Mouse (Mus musculus): ENCODE measurements around the gene Pa2g4. TPM values are rescaled to one million over a fixed set of nuclear protein-coding genes. Genes with fewer than 3 reads are reported as not detected.

The Pa2g4 gene
- total RNA-seq, 2 experiments from 2014 or later: 51.7 to 58.0 TPM

DNA sequence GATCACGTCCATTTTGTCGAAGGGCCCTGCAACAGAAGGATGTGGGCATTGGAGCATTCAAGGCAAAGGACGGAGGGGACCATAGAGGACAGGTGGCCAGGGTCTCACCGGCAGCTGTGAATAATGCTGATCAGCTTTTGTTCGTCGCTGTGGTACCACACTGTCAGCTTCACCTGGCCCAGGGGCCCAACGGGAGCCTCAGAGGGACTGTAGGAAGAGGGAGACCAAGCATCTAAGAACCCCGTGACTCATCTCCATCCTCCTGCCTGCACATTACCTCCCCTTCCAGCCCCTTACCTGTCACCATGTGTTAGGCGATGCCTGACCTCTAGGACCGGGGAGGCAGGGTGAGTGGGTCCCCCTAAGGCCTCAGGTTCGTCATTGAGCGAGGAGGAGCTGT, 54.0 kb downstream of the Pa2g4 start:
- Histone ChIP-seq H3K4me3 (no peak overlapping the region), H3K27ac (no peak overlapping the region)
- intact Hi-C loops (cut with DNase I): no loop called here
- DNase-seq (ENCODE audit: extremely low spot score in 1 of 2, low spot score in 2 of 2): no peak
- no peak for TF ChIP-seq CTCF (IDR thresholded peaks at IDR 0.05)

DNA sequence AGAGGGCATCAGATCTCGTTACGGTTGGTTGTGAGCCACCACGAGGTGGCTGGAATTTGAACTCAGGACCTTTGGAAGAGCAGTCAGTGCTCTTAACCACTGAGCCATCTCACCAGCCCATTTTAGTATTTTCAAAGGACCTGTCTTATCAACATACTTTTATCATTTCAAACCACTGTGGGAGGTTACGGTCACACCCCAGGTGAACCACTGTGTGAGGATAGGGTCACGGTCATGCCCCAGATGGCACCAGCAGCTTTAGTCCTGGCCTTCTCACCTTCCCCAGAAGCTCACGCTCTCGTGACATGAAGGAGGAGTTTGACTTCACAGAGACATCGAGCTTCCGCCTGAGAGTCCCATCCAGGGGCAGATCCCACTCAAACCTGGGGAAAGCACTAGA, 54.6 kb downstream of the Pa2g4 start:
- intact Hi-C loops (cut with DNase I): no loop called here
- TF ChIP-seq CTCF (IDR thresholded peaks at IDR 0.05): no peak

DNA sequence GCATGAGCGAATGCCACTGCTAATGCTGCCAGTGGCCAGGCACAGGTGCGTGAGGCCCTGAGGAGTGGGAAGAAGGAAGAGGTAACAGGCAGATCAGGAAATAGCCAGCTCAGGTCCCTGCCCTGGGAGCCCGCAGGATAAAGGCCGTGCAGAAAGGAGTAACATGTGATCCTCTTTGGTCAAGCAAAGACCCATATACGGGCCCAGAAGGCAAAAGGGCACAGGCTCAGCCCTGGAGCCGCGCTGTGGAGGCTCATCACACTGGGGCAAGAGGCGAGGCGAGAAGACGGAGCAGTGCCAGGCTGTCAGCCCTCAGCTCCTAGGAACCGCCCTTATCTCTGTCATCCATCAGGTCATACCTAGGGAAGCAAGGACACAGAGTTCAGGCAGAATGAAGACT, 55.5 kb downstream of the Pa2g4 start:
- DNase-seq (ENCODE audit: extremely low spot score in 1 of 2, low spot score in 2 of 2): no peak
- Histone ChIP-seq H3K27ac (no peak overlapping the region), H3K4me3 (no peak overlapping the region)
- intact Hi-C loops (cut with DNase I): no loop called here
- TF ChIP-seq CTCF (IDR thresholded peaks at IDR 0.05): no peak

More for the DNA sequence above, 54.6 kb downstream of the Pa2g4 start:
- no peak overlapping the region for H3K27ac ChIP-seq
- no peak overlapping the region for H3K4me3 ChIP-seq
- DNase-seq (ENCODE audit: extremely low spot score in 1 of 2, low spot score in 2 of 2): no peak

DNA sequence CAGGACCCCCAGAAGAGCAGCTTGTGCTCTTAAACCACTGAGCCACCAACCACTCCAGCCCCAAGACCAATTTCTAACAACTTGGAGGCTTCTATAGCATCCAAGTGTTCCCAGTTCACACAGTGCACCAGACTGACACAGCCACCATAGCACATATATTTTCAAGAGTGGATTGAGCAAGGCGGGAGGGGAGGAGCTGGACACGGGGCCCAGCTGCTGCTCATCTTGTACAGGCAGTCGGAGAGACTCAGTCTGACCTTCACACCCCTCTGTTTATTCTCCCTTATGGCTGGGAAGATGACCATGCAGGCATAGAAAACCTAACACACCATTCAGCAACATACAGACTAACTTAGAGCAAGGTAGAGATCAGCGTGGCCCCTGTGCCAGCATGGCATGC, 56.0 kb downstream of the Pa2g4 start:
- Histone ChIP-seq H3K4me3 (no peak overlapping the region), H3K27ac (no peak overlapping the region)
- DNase-seq (ENCODE audit: extremely low spot score in 1 of 2, low spot score in 2 of 2): no peak
- intact Hi-C loops (cut with DNase I): no loop called here
- TF ChIP-seq CTCF (IDR thresholded peaks at IDR 0.05): no peak

DNA sequence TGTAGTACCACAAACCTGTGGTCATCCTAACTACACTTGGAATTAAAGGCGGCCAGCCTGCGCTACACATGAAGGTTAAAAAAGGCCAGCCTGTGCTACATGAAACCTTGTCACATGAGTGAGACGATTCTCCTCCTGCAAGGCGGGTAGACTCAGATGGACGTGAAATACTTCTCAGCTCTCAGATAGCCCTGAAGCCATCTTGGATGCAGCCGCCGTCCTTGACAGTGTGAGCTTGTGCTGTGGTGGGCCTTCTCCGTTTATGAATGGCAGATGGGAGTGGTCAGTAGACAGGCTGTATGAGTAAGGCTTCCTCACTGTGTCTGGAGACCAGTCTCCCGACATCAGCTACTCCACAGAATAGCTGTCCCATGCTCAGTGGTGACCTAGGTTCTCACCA, 56.6 kb downstream of the Pa2g4 start:
- no peak for DNase-seq (ENCODE audit: extremely low spot score in 1 of 2, low spot score in 2 of 2)
- H3K4me3 ChIP-seq: no peak overlapping the region
- TF ChIP-seq CTCF (IDR thresholded peaks at IDR 0.05): no peak
- H3K27ac ChIP-seq: no peak overlapping the region
- intact Hi-C loops (cut with DNase I): no loop called here

DNA sequence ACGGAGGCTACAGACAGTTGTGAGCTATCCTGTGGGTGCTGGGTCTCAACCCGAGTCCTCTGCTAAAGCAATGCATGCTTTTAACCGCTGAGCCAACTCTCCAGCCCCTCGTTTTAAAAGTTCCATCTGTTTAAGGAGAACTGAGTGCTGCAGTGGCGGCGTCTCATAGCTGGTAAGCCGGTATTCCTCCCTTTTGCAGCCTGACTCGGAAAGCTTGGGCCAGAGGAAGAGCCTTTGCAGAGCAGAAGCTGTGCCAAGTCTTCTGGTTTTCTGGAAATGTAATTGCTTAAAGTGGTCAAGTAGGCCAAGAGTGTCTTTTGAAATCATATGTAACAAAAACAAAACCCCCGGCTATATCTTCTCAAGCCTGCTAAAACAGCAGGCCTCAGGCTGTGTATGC, 57.5 kb downstream of the Pa2g4 start:
- H3K27ac ChIP-seq: no peak overlapping the region
- no peak overlapping the region for H3K4me3 ChIP-seq
- no peak for DNase-seq (ENCODE audit: extremely low spot score in 1 of 2, low spot score in 2 of 2)
- no peak for TF ChIP-seq CTCF (IDR thresholded peaks at IDR 0.05)
- intact Hi-C loops (cut with DNase I): no loop called here

Small RNAs within 50 kb of the gene (microRNA-seq; reads per million reads assigned to microRNA genes)
- gene Gm47275 (0 reads per million in 2 experiments), gene Mir6916 (0 reads per million in 2 experiments), gene Mir6917 (0 to 0.73 reads per million in 2 experiments)

Other genes starting within 250 kb of the Pa2g4 start
- 10 to 100 TPM; 66.8 to 67.5 TPM for gene Cnpy2, start 243.5 kb downstream of the Pa2g4 start, total RNA-seq (2021)
- gene Cs, start 228.3 kb downstream of the Pa2g4 start, total RNA-seq (2021): 100 to 1,000 TPM; 216 to 218 TPM
- 10 to 100 TPM; 53.0 to 54.6 TPM for gene Coq10a, start 197.0 kb downstream of the Pa2g4 start, total RNA-seq (2021)
- gene Ankrd52, start 188.9 kb downstream of the Pa2g4 start, total RNA-seq (2021): 10 to 100 TPM; 60.8 to 63.9 TPM
- gene Slc39a5, start 164.8 kb downstream of the Pa2g4 start, total RNA-seq (2021): not detected
- 10 to 100 TPM; 87.0 to 91.1 TPM for gene Nabp2, start 154.5 kb downstream of the Pa2g4 start, total RNA-seq (2021)
- 10 to 100 TPM; 74.0 to 76.6 TPM for gene Rnf41, start 154.3 kb downstream of the Pa2g4 start, total RNA-seq (2021)
- 100 to 1,000 TPM; 253 to 254 TPM for gene Smarcc2, start 106.7 kb downstream of the Pa2g4 start, total RNA-seq (2021)
- gene Myl6, start 71.8 kb downstream of the Pa2g4 start, total RNA-seq (2021): 100 to 1,000 TPM; 555 to 562 TPM
- 10 to 100 TPM; 30.7 to 32.9 TPM for gene Myl6b, start 67.3 kb downstream of the Pa2g4 start, total RNA-seq (2021)
- gene Esyt1, start 40.1 kb downstream of the Pa2g4 start, total RNA-seq (2021): 10 to 100 TPM; 10.2 to 10.4 TPM
- 10 to 100 TPM; 12.4 to 15.7 TPM for gene Zc3h10, start 18.2 kb downstream of the Pa2g4 start, total RNA-seq (2021)
- gene Rpl41, start 16.7 kb downstream of the Pa2g4 start, total RNA-seq (2021): 1,000 to 10,000 TPM; 1,506 to 1,537 TPM
- gene Erbb3, start 23.7 kb upstream of the Pa2g4 start, total RNA-seq (2021): 1 to 10 TPM; 5.0 to 5.4 TPM
- 100 to 1,000 TPM; 211 to 235 TPM for gene Rps26, start 60.8 kb upstream of the Pa2g4 start, total RNA-seq (2021)
- 10 to 100 TPM; 16.2 to 16.8 TPM for gene Ikzf4, start 80.0 kb upstream of the Pa2g4 start, total RNA-seq (2021)
- gene Suox, start 108.1 kb upstream of the Pa2g4 start, total RNA-seq (2021): 10 to 100 TPM; 11.3 to 12.3 TPM
- gene Rab5b, start 130.3 kb upstream of the Pa2g4 start, total RNA-seq (2021): 100 to 1,000 TPM; 123 to 132 TPM
- gene Pmel, start 138.2 kb upstream of the Pa2g4 start, total RNA-seq (2021): under 1 TPM; 0.36 to 0.75 TPM
- 1 to 10 TPM; 2.2 to 2.6 TPM for gene Cdk2, start 139.0 kb upstream of the Pa2g4 start, total RNA-seq (2021)
- 1 to 10 TPM; 7.4 to 7.9 TPM for gene Dgka, start 178.9 kb upstream of the Pa2g4 start, total RNA-seq (2021)
- gene Pym1, start 181.9 kb upstream of the Pa2g4 start, total RNA-seq (2021): 10 to 100 TPM; 27.1 to 27.8 TPM
- gene Mmp19, start 224.9 kb upstream of the Pa2g4 start, total RNA-seq (2021): under 1 TPM; 0.48 to 0.63 TPM
- gene Dnajc14, start 238.1 kb upstream of the Pa2g4 start, total RNA-seq (2021): 10 to 100 TPM; 62.3 TPM
- 10 to 100 TPM in 1 of 2 experiments, 1 to 10 TPM in 1; 7.9 to 10.3 TPM for gene Tmem198b, start 238.4 kb upstream of the Pa2g4 start, total RNA-seq (2021)